Mouse (Mus musculus) embryonic facial prominence, embryonic 11.5 days (tissue): ENCODE measurements at regions not wholly inside any gene's neighbourhood (a gene's known extent, or its start where the extent isn't known, plus 50 kb on each side); places are given as distances from the start of the nearest gene placed in this dataset.
A peak's percentile ranks its signal among the peaks of the same experiment; 100 is the strongest.

ENCODE experiments used
- ATAC-seq: fragments of 200-750 bp; cut with Nextera tagmentation; replicated peaks from 2 replicates; pipeline ENCODE4 v1.8.0; 2017; ENCODE audit warnings: low read depth; ENCODE audit not compliant: insufficient number of reproducible peaks, low FRiP score, low TSS enrichment
- DNase-seq: peaks from one replicate; pipeline ENCODE4 v3.0.0-alpha.2; 2015; ENCODE audit warnings: low spot score
- H3K27ac ChIP-seq: fragments of 300-500 bp; sonication (generic); replicated peaks from 2 replicates; pipeline ENCODE4 v1.5.1; 2014; ENCODE audit warnings: mild to moderate bottlenecking, low read depth, low read length, control low read depth
- H3K27me3 ChIP-seq: fragments of 300-500 bp; sonication (generic); 2 replicates; pipeline ENCODE4 v1.6.1; 2014; ENCODE audit warnings: mild to moderate bottlenecking, low read length, moderate library complexity, mixed read lengths; ENCODE audit not compliant: control insufficient read depth, insufficient read depth
- H3K36me3 ChIP-seq: fragments of 300-500 bp; sonication (generic); replicated peaks from 2 replicates; pipeline ENCODE4 v1.6.1; 2014; ENCODE audit warnings: low read depth, mild to moderate bottlenecking, low read length, moderate library complexity, mixed read lengths; ENCODE audit not compliant: control insufficient read depth, insufficient read depth
- H3K4me1 ChIP-seq: fragments of 300-500 bp; sonication (generic); 2 replicates; pipeline ENCODE4 v1.6.1; 2014; ENCODE audit warnings: low read length, mixed read lengths; ENCODE audit not compliant: control insufficient read depth, insufficient read depth
- H3K4me2 ChIP-seq: fragments of 300-500 bp; sonication (generic); 2 replicates; pipeline ENCODE4 v1.6.1; 2014; ENCODE audit warnings: low read depth, mild to moderate bottlenecking, control low read depth, low read length, moderate library complexity
- H3K4me3 ChIP-seq: fragments of 300-500 bp; sonication (generic); 2 replicates; pipeline ENCODE4 v1.5.1; 2014; ENCODE audit warnings: low read depth, low read length, control low read depth
- H3K9ac ChIP-seq: fragments of 300-500 bp; sonication (generic); replicated peaks from 2 replicates; pipeline ENCODE4 v1.6.1; 2014; ENCODE audit warnings: mild to moderate bottlenecking, control low read depth, low read length
- H3K9me3 ChIP-seq: fragments of 300-500 bp; sonication (generic); replicated peaks from 2 replicates; pipeline ENCODE4 v1.6.1; 2016; ENCODE audit warnings: mild to moderate bottlenecking, low read length, inconsistent platforms, mixed read lengths; ENCODE audit not compliant: control insufficient read depth
- WGBS: fragments of 180-500 bp; shearing (Covaris S2); extraction: QIAGEN DNeasy Blood & Tissue Kit; methylation state at CpG from one replicate; pipeline ENCODE4 v1.1.7; 2014; 5-methylcytosine and 5-hydroxymethylcytosine counted together

DNA sequence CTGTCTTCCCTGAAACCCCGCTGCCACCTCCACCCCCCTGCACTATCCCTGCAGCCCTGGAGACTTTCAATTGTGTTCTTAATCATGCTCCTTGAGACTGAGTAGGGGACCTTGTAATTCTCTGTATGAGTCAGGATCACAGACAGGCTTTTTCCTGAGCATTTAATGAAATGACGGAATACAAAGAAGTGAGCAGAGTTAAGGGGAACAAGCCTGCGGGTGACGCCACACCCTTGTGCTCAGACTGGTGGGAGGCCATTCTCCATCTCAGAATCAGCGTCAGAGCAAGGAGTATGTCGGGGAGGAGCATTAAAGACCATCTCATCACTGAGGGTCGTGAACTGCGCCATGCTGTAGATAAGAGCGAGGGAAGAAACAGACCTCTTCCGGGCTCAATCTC is 359.3 kb upstream of the Tle4 start:
- Histone ChIP-seq H3K27me3 (no peaks in the 10 kb centered on the region), H3K9ac (no peak overlapping the region), H3K4me3 (no peak overlapping the region), H3K4me1 (no peaks in the 10 kb centered on the region), H3K36me3 (no peaks in the 10 kb centered on the region), H3K4me2 (no peak overlapping the region), H3K27ac (no peak overlapping the region), H3K9me3 (no peaks in the 10 kb centered on the region)
- 45% methylated on average over 10 of the region's 10 CpGs for WGBS
- ATAC-seq (no peak), DNase-seq (no peak)

DNA sequence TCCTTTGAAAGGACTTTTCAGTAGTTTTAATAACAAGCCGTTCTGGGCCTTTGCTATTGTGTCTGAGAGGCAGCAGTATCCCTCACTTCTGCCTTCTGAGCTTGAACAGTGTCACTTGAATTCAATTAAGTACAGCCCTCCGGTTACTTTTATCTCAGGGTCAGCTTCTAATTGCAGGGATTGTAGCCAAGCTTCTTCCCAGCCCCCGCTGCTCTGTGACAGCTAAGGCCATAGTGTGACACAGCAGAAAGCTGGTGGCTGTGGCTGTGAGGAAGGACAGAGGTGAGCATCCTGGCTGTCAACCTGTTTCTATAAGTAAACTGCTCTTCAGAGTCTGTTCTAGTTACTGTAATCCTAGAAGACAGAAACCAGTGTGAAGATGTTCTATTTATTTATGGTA is 358.5 kb upstream of the Tle4 start:
- Histone ChIP-seq H3K9ac (no peak overlapping the region), H3K9me3 (no peaks in the 10 kb centered on the region), H3K27ac (no peak overlapping the region), H3K4me3 (no peak overlapping the region), H3K36me3 (no peaks in the 10 kb centered on the region), H3K4me1 (no peaks in the 10 kb centered on the region), H3K27me3 (no peaks in the 10 kb centered on the region), H3K4me2 (no peak overlapping the region)
- 6% methylated on average over 3 of the region's 3 CpGs for WGBS
- DNase-seq: no peak
- no peak for ATAC-seq

DNA sequence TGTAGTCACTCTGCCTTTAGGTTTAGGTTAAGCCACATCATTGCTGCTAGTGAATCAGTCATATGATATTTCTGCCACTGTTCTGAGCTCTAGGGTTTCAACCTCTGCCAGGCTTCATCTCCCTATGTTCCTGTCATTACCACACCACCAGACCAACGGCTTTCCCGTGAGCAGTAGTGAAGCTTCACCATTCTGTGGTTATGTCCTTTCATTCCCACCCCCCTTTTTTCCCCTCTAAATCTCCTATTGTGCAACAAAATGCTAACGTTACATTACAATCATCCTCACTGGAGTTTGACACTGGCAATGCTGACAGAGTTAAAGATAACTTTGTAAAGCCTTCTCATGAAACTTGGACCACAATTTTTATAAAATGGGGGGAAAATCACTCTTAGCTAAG is 358.1 kb upstream of the Tle4 start:
- no peaks in the 10 kb centered on the region for H3K9me3 ChIP-seq
- no peak overlapping the region for H3K4me3 ChIP-seq
- WGBS: 31% methylated on average over 3 of the region's 3 CpGs

DNA sequence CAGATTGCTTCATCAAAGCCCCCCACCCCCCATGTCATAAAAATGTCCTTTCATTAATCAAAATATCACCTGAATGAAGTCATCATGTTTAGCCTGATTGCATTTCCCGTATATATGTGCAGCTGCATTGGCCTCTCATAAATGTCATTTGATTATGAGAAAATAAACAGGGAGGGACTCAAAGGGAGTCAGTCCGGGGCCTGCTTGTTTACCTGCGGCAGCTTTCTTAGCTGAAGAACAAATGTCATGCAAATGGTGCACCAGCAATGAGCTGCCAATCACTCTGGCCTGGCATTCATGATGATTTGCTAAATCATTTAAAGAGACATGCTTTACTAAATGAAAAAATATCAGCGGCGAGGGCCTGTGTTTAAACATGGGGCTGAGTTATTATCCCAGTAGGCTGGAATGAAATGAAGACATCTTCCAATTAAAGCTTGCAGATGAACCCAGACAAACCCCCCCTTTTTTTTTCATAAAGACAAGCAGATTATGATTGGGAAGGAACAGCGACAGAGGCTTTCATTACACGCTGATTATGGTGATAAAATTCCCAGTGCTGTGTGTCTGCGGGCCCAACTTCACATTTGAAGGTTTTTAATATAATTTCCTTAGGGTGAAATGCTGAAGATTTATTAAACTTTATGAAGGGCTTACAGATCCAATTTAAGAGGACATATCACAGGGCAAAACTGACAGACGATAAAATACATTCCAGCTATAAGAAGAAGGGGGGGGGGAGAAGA is 342.5 kb upstream of the Tle4 start:
- ATAC-seq: no peak
- 71% methylated on average over 9 of the region's 9 CpGs for WGBS
- no peak for DNase-seq

More for the DNA sequence above, 358.1 kb upstream of the Tle4 start:
- no peak for ATAC-seq
- DNase-seq: no peak
- Histone ChIP-seq H3K4me2 (no peak overlapping the region), H3K9ac (no peak overlapping the region), H3K27ac (no peak overlapping the region), H3K4me1 (no peaks in the 10 kb centered on the region), H3K27me3 (no peaks in the 10 kb centered on the region), H3K36me3 (no peaks in the 10 kb centered on the region)

DNA sequence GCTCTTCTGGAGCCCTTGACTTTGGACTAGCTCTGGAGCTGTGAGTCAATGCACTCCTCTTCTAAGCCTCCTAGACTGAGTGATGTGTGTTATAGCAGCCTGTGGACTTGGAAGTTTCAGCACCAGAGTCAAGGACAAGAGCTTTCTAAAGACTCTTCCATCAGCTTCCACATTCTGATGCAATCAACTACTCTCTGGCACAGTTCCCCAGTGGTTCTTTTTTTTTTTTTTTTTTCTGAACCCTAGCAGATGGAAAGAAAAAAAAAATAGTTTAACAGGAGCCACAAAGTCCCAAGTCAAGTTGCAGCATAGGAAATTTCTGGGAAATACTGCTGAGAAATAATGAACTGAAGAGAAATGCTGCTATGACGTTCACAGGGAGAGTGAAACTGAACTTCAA is 324.4 kb upstream of the Tle4 start:
- ATAC-seq (no peak), DNase-seq (no peak)
- Histone ChIP-seq H3K27ac (no peak overlapping the region), H3K27me3 (no peaks in the 10 kb centered on the region), H3K36me3 (no peaks in the 10 kb centered on the region), H3K4me1 (no peaks in the 10 kb centered on the region), H3K9ac (no peak overlapping the region), H3K4me2 (no peak overlapping the region), H3K4me3 (no peak overlapping the region), H3K9me3 (no peaks in the 10 kb centered on the region)
- 89% methylated on average over 1 of the region's 1 CpGs for WGBS

More for the DNA sequence above, 342.5 kb upstream of the Tle4 start:
- Histone ChIP-seq H3K4me1 (no peaks in the 10 kb centered on the region), H3K4me2 (no peak overlapping the region), H3K9me3 (no peaks in the 10 kb centered on the region), H3K4me3 (no peak overlapping the region), H3K9ac (no peak overlapping the region), H3K27me3 (no peaks in the 10 kb centered on the region), H3K27ac (no peak overlapping the region), H3K36me3 (no peaks in the 10 kb centered on the region)

DNA sequence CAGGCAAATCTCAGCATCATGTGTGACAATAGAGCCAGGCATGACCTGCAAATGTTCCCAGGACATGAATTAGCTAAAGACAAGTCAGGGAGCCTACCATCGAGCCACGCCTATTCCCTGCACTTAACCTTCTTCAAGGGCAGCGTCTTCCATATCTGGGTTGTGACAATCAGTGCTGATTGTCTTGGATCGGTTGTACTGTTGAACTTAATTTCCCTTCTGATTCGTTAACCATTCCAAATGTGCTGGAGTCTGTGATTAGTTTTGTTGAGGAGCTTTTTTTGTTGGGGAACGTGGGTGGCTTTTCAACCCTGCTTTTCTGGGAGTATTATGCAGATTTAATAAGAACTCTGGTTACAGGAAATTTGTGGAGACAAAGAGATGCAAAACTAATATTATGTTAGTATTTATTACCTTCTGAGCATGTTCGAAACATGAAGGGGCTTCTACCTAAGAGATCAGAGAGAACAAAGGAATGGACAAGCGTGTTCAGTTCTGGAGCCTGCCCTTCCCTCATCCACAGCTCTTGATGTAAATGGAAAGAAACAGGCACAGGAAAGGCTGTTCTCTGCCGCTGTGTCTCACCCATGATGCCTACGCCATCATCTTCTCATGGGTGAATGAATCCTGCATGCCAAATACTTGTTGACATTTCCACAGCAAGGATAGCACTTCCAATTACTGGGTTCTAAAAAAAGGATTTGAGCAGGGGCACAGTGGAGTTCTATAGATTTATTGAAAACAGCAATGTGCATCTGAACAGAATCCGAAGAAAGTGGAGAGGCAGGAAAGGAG is 313.4 kb upstream of the Tle4 start:
- ATAC-seq (no peak), DNase-seq (no peak)
- H3K4me2 ChIP-seq: no peak overlapping the region
- H3K27me3 ChIP-seq: no peaks in the 10 kb centered on the region
- WGBS: 80% methylated on average over 11 of the region's 11 CpGs
- H3K9ac ChIP-seq: no peak overlapping the region
- no peaks in the 10 kb centered on the region for H3K36me3 ChIP-seq
- no peaks in the 10 kb centered on the region for H3K9me3 ChIP-seq
- no peaks in the 10 kb centered on the region for H3K4me1 ChIP-seq
- H3K27ac ChIP-seq: no peak overlapping the region
- H3K4me3 ChIP-seq: no peak overlapping the region

DNA sequence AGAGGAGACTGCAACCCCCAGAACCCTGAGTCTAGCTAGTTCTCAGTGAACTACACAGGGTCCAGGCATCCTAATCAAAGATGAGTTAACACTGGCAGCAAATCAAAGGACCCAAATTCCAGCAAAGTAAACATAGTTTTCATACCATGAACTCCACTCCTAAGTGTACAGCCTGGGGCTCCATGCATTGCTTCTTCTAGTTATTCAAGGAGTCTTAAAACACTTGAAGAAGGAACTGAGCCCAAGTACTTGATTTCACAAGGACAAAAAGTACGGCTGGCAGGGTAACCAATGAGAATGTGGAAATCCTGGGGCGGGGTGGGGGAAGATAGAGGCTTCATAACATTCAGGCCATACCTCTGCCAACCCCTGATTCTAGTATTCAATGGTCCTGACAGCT is 297.0 kb upstream of the Tle4 start:
- Histone ChIP-seq H3K4me1 (no peaks in the 10 kb centered on the region), H3K27me3 (no peaks in the 10 kb centered on the region), H3K36me3 (no peaks in the 10 kb centered on the region), H3K9me3 (no peaks in the 10 kb centered on the region), H3K4me2 (no peak overlapping the region), H3K4me3 (no peak overlapping the region), H3K9ac (no peak overlapping the region), H3K27ac (no peak overlapping the region)
- ATAC-seq (no peak), DNase-seq (no peak)
- WGBS: 86% methylated on average over 2 of the region's 2 CpGs

DNA sequence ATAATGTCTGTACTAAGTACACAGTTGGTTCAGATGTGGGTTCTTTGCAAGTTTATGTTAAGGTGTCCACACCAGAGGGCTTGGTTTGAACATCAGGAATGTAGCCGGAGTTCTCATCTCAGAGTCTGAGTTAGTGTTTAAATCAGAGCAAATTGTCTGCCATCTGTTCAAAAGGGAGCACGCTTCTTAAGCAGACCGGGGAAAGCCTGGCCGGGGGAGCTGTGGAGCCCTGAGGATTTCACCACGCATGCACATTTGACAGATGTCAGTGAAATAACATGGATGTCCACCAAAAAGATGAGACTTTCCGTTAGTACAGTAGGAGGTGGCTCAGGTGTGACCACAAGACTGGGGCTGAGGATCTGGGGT is 294.5 kb upstream of the Tle4 start:
- Histone ChIP-seq H3K9me3 (no peaks in the 10 kb centered on the region), H3K27me3 (no peaks in the 10 kb centered on the region), H3K27ac (no peak overlapping the region), H3K4me3 (no peak overlapping the region), H3K4me2 (no peak overlapping the region), H3K36me3 (no peaks in the 10 kb centered on the region), H3K4me1 (no peaks in the 10 kb centered on the region; the same call in 1 of the 2 replicates), H3K9ac (no peak overlapping the region)
- 34% methylated on average over 6 of the region's 6 CpGs for WGBS
- ATAC-seq (no peak), DNase-seq (peak; percentile 29)
